Mouse (Mus musculus): ENCODE measurements around the gene Creb3l2.

Gene Creb3l2

GRCm38 (mm10) chr6:37442041-37442667, at the start of gene Creb3l2:
Gene Creb3l2, minus strand, starts transcription at chr6:37442146.
- in situ Hi-C loops (cut with MboI) = no loop called here

DNA sequence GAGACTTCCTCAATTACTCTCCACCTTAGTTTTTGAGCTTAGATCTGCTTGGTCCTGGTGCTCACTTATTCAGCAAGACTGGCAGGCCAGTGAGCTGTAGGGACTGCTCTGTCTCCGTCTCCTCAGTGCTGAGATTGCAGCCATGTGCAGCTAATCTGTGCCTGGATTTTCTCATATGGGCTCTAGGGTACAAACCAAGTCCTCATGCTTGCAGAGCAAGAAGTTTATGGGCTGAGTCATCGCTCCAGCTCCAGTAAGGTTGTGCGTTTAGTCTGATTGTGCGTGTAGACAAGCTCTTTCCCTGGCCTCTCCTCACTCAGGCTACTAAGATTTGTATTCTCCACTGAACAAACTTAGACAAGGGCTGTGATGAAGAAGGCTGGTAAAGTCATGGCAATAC, 44.6 kb upstream of the Creb3l2 start:
- in situ Hi-C loops (cut with MboI) = no loop called here

GRCm38 (mm10) chr6:37484588-37485070, 42.7 kb upstream of the Creb3l2 start:
- in situ Hi-C loops (cut with MboI) = no loop called here

DNA sequence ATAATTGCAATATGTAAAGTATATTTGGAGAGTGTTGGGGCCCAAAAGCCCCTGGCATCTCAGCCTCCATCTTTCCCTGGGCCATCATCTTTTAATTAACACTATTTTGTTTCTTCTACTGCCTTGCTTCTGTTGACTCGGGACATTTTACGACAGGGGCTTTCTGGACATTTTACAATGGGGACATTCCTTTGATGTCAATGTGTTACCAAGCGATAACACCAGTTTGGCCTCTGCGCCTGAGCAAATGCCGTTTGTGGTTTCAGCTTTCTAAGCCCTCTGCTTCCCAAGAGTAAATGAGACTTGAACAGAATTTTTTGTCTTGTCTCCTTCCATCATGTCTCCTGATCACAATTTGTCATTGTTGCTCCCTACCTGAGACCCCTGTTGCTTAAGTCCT, 41.3 kb upstream of the Creb3l2 start:
- in situ Hi-C loops (cut with MboI) = no loop called here

DNA sequence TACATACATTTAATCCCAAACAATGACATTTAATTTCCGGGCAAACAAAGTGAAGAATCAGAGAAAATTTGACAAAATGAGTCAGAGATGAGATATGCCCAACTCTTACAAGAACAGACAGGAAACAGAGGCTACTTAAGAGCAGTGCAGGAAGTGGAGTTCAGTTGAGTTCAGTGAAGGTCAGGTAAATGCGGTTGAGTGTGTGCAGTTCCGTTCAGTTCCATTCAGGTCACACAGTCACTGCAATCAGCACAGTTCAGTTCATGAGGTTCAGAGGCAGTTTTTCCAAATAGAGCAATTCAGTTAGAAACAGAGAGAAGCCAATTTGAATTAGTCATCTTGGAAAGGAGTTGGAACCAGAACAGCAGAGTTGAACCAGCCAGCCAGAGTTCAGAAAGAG, 39.2 kb upstream of the Creb3l2 start:
- in situ Hi-C loops (cut with MboI) = no loop called here

DNA sequence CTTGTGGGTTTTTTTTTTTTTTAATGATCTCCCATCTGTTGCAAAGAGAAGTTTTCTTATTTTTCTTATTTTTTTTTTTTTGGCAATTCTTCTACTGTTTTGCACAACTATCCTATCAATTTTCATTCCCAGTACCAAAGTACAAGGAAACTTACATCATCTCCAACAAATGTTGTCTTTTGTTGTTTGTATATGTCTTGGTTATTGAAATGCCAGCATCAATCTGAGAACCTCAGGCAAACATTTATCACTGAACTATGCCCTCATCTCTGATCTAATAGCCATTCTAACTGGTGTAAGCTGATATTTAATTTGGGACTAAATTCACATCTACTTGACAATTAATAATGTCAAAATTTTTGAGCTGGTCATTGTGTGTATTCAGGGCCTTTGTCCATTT, 38.1 kb upstream of the Creb3l2 start:
- in situ Hi-C loops (cut with MboI) = no loop called here

- in situ Hi-C loops (cut with MboI) = no loop called here
Measured at GRCm38 (mm10) chr6:37478481-37478880, 36.5 kb upstream of the Creb3l2 start.

DNA sequence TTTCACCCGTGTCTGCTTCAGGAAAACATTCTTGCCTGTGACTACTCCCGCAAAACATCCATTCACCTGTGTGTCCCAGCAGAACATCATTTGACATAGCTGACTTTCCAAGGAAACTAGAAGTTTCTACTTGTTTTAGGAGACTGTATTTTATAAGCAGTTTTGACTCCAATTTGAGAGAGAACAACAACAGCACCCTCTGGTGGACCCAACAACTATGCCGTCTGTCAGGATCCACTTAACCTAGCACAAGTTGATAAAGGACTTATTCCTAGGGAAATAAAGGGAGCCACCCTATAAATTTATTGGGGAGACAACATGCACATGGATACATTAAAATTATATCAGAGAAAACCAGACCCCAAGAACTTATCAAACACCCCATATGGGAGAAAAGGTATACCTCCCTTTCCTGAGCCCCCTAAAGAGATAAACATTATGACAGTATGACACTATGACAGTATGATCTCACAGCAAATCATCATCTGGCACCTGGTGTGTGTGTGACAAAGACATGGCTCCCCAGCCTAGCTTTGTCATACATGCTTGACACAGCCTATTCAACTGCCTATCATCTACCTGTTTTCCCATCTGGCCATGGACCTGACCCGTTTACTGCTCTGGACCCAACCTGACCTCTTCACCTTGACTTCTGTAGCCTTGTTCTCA, 31.9 kb upstream of the Creb3l2 start:
- in situ Hi-C loops (cut with MboI) = loop anchor here (25.0 kb wide), 1 partner anchor 588 kb away; no protein-coding TSS in a partner anchor

DNA sequence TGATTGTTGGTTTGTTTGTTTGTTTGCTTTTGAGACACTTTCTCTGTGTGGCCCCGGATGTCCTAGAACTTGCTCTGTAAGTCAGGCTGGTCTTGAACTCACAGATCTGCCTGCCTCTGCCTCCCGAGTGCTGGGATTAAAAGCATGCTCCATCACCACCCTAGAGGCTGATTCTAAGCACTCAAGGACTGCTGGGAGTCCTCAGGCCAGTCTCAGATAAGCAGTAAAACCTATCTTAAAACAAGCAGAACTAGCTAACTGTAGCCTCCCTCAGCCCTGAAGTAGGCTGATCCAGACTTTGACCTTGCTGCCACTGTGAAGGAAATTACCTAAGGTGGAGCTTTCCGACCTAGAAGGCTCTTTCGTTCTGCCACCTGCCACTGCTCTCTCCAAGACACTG, 28.3 kb upstream of the Creb3l2 start:
- in situ Hi-C loops (cut with MboI) = loop anchor here (25.0 kb wide), 1 partner anchor 592 kb away; no protein-coding TSS in a partner anchor

DNA sequence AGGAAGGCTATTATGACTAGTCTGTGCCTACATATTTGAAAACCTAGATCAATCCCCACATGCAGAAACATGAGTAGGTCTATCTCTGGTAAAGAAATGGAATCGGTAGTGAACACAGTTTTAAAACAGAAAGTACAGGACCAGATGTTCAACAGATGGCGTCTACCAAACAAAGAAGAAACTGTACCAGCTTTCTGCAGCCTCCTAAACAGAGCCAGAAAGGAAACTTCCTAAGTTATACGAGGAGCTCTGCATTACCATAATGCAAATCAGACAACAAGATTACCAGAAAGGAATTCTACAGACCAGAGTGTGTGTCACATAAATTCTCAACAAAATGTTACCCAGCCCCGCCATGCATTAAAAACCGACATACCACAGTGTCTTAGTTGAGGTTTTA, 23.9 kb upstream of the Creb3l2 start:
- in situ Hi-C loops (cut with MboI) = loop anchor here (25.0 kb wide), 1 partner anchor 596 kb away; no protein-coding TSS in a partner anchor

DNA sequence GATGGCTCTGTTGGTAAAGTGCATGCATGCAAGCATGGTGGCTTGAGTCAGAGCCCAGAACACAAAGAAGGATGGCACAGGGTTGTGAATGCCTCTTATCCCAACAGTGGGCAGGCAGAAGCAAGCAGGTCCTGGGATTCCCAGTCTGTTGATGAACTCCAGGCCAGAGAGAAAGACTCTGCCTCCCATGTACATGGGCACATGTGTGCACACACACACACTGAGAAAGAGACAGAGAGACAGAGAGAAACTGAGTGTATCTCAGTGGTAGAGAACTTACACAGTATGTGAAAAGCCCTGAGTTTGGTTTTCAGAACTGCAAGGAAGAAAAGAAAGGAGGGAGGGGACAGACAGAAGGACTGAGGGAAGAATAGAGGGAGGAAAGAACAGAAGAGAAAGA, 23.4 kb upstream of the Creb3l2 start:
- in situ Hi-C loops (cut with MboI) = loop anchor here (25.0 kb wide), 1 partner anchor 597 kb away; no protein-coding TSS in a partner anchor

DNA sequence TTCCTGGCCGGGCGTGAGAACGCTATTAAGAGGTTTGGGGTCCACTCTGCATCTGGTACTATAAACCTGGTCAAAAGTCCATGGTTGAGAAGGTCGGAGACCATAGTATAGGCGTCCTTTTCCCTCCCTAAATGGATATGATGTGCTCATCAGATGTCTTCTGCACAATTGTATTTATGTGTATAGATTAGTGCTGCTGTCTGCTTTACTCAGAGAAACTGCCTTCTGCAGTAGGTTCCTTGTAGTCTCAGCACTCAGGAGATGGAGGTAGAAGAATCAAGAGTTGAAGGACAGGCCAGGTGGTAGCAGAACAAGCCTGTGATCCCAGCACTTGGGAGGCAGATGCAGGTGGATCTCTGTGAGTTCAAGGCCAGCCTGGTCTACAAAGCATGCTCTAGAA, 22.6 kb upstream of the Creb3l2 start:
- in situ Hi-C loops (cut with MboI) = loop anchor here (25.0 kb wide), 1 partner anchor 598 kb away; no protein-coding TSS in a partner anchor

DNA sequence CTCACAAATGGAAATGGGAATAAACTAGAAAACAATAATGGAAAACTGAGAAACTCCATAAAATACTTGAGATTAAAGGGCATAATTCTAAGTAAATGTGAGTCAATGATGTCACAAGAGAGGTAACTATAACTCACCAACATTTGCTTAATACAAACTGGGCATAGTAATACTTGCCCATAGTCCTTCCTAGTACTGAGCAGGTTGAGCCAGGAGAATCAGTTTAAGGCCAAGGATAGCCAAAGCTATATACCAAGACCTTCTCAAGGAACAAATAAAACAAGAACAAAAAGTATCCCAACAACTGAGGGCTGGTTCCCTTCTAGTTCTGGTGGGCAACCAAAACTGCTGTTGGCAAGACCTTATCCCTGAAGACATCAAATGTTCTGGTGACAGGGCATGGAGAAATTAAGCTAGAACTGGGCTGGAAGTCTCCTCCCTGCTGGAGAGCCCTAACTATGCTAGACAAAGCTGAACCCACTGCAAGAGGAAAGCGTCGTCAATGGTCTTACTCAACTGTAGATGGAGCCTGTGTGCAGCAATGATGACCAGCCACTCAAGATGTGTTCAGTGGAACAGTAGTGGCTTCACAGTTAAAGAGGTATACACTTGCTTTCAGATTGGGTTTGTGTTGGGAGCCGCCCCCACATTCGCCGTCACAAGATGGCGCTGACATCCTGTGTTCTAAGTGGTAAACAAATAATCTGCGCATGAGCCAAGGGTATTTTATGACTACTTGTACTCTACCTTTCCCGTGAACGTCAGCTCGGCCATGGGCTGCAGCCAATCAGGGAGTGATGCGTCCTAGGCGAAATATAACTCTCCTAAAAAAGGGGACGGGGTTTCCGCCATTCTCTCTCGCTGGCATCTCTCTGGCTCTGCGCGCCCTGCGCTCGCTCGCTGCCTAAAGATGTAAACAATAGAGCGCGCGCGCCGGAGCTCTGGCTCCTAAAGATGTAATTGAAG, 21.9 kb upstream of the Creb3l2 start:
- in situ Hi-C loops (cut with MboI) = loop anchor here (25.0 kb wide), 1 partner anchor 599 kb away; no protein-coding TSS in a partner anchor

- in situ Hi-C loops (cut with MboI) = loop anchor here (25.0 kb wide), 1 partner anchor 602 kb away; no protein-coding TSS in a partner anchor
Measured at GRCm38 (mm10) chr6:37460681-37461080, 18.7 kb upstream of the Creb3l2 start.

- in situ Hi-C loops (cut with MboI) = loop anchor here (5.0 to 25.0 kb wide), 3 partner anchors 102 to 603 kb away; no protein-coding TSS in a partner anchor
Measured at GRCm38 (mm10) chr6:37459656-37460055, 17.7 kb upstream of the Creb3l2 start.

DNA sequence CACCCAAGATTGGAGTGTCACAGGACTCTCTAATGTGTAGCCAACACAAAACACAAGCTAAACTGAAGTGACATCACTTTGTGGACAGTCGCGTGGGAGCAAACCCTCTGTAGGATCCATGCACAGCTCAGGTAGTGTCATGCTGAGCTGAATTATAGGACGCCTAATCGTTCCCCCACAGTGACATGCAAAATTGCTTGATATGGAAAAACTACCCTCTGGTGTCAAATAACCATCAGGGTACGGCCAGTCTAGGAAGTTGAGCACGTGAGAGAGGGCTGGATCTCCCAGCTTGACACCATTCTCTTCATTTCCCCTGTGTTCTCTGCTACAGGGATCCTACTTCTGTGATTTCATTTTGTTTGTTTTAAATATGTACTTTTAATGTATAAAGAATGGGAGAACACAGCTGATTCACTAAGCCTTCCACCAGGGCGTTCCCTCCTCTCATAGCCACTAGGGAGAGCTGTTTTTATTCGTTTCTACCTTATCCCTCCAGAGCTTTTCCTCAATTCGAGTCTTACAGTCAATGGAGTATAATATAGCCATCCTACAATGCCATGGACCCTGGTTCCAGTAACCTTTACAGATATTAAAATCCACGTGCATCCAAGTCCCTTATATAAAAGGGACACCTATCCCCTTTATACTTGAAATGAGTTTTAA, 16.2 kb upstream of the Creb3l2 start:
- in situ Hi-C loops (cut with MboI) = loop anchor here (5.0 to 25.0 kb wide), 3 partner anchors 101 to 604 kb away; no protein-coding TSS in a partner anchor

DNA sequence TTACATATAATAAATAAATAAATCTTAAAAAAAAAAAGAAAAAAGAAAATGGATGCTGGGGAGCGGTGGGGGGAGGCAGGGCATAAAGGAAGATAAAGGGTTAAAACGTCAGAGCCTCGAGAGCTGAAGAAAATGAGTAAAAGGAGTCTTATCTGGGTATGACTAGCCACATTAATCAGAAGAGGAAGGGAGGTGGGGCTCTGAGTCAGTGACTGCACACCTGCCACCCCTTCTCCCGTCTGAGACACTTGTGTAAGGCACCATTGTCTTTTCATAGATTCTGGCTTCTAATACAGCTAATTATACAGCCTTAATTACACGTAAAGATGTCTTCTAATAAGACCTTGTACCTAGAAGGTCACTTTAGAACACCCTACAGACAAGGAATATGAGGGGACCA, 13.6 kb upstream of the Creb3l2 start:
- in situ Hi-C loops (cut with MboI) = loop anchor here (5.0 to 25.0 kb wide), 3 partner anchors 98 to 607 kb away; no protein-coding TSS in a partner anchor

- in situ Hi-C loops (cut with MboI) = loop anchor here (10.0 to 25.0 kb wide), 2 partner anchors 358 to 609 kb away; no protein-coding TSS in a partner anchor
Measured at GRCm38 (mm10) chr6:37453047-37453446, 11.1 kb upstream of the Creb3l2 start.

GRCm38 (mm10) chr6:37451664-37452063, 9.7 kb upstream of the Creb3l2 start:
- in situ Hi-C loops (cut with MboI) = loop anchor here (10.0 to 25.0 kb wide), 2 partner anchors 357 to 611 kb away; no protein-coding TSS in a partner anchor

GRCm38 (mm10) chr6:37447704-37448466, 5.9 kb upstream of the Creb3l2 start:
- in situ Hi-C loops (cut with MboI) = no loop called here
